Mouse (Mus musculus) hindbrain, postnatal 0 days (tissue): Measurements from ENCODE around the gene Pawr. TPM values are rescaled to one million over a fixed set of nuclear protein-coding genes. Genes with fewer than 3 reads are reported as not detected.

Experiments used
- ATAC-seq: fragments of 200-750 bp; cut with Nextera tagmentation; 2 replicates; pipeline ENCODE4 v1.8.0; 2017; ENCODE audit warnings: mild to moderate bottlenecking, moderate TSS enrichment, moderate library complexity
- DNase-seq: peaks from one replicate; pipeline ENCODE4 v3.0.0-alpha.2; 2015; ENCODE audit warnings: low spot score
- H3K27ac ChIP-seq: fragments of 300-500 bp; sonication (generic); 2 replicates; pipeline ENCODE4 v1.5.1; 2014; ENCODE audit warnings: mild to moderate bottlenecking
- H3K27me3 ChIP-seq: fragments of 300-500 bp; sonication (generic); 2 replicates; pipeline ENCODE4 v1.6.1; 2014; ENCODE audit warnings: low read length, mixed read lengths; ENCODE audit not compliant: insufficient read depth
- H3K36me3 ChIP-seq: fragments of 300-500 bp; sonication (generic); 2 replicates; pipeline ENCODE4 v1.6.1; 2014; ENCODE audit warnings: low read length, mixed read lengths; ENCODE audit not compliant: insufficient read depth
- H3K4me1 ChIP-seq: fragments of 300-500 bp; sonication (generic); 2 replicates; pipeline ENCODE4 v1.6.1; 2014; ENCODE audit warnings: antibody characterized with exemption, low read length, mixed read lengths; ENCODE audit not compliant: insufficient read depth
- H3K4me2 ChIP-seq: fragments of 300-500 bp; sonication (generic); 2 replicates; pipeline ENCODE4 v1.6.1; 2014; ENCODE audit warnings: low read depth, mild to moderate bottlenecking, low read length, moderate library complexity, mixed read lengths
- H3K4me3 ChIP-seq: fragments of 300-500 bp; sonication (generic); 2 replicates; pipeline ENCODE4 v1.5.1; 2014; ENCODE audit warnings: low read length
- H3K9ac ChIP-seq: fragments of 300-500 bp; sonication (generic); replicated peaks from 2 replicates; pipeline ENCODE4 v1.6.1; 2014; ENCODE audit warnings: mild to moderate bottlenecking, low read length, moderate library complexity, mixed read lengths
- H3K9me3 ChIP-seq: fragments of 300-500 bp; sonication (generic); 2 replicates; pipeline ENCODE4 v1.6.1; 2016; ENCODE audit warnings: low read length, mixed read lengths
- CTCF ChIP-seq: IDR thresholded peaks from 2 replicates; pipeline ENCODE4 v1.5.1; 2016; ENCODE audit warnings: antibody characterized with exemption, control low read depth, low read depth
- WGBS: fragments of 180-500 bp; shearing (Covaris S2); extraction: QIAGEN DNeasy Blood & Tissue Kit; methylation state at CpG from one replicate; pipeline ENCODE4 v1.1.7; 2014; 5-methylcytosine and 5-hydroxymethylcytosine counted together
- polyA plus RNA-seq: library from polyadenylated mRNA; unstranded; fragments of >200 nt; fragmentation: Nextera tagmentation; extraction: Ambion mirVana; gene quantifications from 2 replicates; pipeline ENCODE4 v1.2.1, GENCODE M21; 2015
- total RNA-seq: library from RNA; depleted of rRNA; stranded (reverse); fragments of >200 nt; gene quantifications from 2 replicates; pipeline ENCODE4 v1.2.3, GENCODE M21; 2014

The Pawr gene
- total and polyA plus RNA-seq, 2 experiments from 2014 or later, result 3.0 to 4.7 TPM

DNA sequence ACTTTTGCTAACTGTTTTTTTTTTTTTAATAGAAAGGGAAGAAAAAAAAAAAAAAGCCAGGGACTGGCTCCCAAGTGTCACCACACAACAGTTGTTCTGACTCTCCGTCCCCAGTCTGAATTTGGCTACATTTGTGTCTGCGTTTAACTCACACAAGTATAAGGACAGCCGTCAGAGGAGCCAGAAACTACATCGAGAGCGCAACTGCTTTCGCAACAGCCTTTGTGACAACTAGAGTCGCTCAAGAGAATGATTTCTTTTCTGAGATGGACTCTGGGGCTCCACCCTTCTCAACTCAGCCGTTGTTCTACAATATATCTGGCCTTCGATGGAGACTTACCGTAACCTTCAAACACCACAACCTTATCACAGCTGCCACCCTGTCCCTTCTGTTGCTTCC, 115.3 kb downstream of the Pawr start:
- Histone ChIP-seq H3K27me3 (no peaks in the 10 kb centered on the region), H3K4me1 (no peaks in the 10 kb centered on the region; the same call in 1 of the 2 replicates), H3K4me2 (no peak overlapping the region), H3K36me3 (no peaks in the 10 kb centered on the region), H3K27ac (no peak overlapping the region), H3K4me3 (no peak overlapping the region), H3K9ac (no peak overlapping the region), H3K9me3 (no peaks in the 10 kb centered on the region)
- WGBS, result 77% methylated on average over 10 of the region's 10 CpGs
- TF ChIP-seq CTCF, result no peak
- ATAC-seq (no peak), DNase-seq (no peak)

DNA sequence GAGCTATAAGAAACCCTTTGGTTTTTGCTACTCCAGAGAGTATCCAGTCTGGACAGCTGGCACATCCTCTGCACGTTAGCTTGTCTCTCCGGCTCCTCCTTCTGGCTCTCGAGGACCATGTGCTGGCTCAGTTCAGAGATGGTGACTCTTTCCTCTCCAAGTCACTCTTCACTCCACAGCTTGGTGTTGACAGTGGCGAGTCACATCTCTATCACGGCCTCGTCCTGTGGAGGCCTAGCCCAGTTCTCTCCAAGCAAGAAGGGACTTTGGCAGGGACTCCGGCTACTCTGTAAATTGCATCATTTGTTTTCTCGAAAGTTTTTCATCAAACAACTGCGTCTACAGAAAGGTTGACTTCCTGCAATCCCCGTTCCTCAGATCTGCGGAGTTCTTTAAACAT, 116.5 kb downstream of the Pawr start:
- Histone ChIP-seq H3K4me2 (no peak overlapping the region), H3K9me3 (no peaks in the 10 kb centered on the region), H3K4me3 (no peak overlapping the region), H3K36me3 (no peaks in the 10 kb centered on the region), H3K27me3 (no peaks in the 10 kb centered on the region), H3K9ac (no peak overlapping the region), H3K27ac (no peak overlapping the region), H3K4me1 (no peaks in the 10 kb centered on the region; the same call in 1 of the 2 replicates)
- 77% methylated on average over 11 of the region's 11 CpGs for WGBS
- DNase-seq (no peak), ATAC-seq (no peak)
- TF ChIP-seq CTCF, result no peak

DNA sequence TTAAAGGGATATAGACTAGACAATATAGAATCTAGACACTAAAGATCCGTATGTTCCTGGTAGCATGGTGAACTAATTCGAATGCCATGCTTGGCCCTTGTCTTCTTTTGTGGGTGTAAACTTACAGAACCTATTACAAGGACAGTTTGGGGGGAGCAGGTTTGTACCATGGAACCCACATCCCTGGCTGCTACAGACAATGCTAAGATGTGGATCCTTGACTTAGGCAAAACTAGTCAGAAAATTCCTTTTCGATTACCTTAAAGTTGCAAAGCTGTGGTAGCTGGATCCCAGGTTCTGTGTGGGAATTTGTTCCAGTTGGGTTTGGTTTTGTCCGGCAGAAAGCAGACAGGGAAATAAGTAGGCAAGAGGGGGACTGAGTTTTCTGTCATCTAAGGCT, 118.5 kb downstream of the Pawr start:
- Histone ChIP-seq H3K9me3 (no peaks in the 10 kb centered on the region), H3K9ac (no peak overlapping the region), H3K27ac (no peak overlapping the region), H3K27me3 (no peaks in the 10 kb centered on the region), H3K36me3 (no peaks in the 10 kb centered on the region), H3K4me2 (no peak overlapping the region), H3K4me3 (no peak overlapping the region), H3K4me1 (no peaks in the 10 kb centered on the region)
- TF ChIP-seq CTCF, result no peak
- ATAC-seq (no peak), DNase-seq (no peak)
- WGBS, result 91% methylated on average over 4 of the region's 4 CpGs

DNA sequence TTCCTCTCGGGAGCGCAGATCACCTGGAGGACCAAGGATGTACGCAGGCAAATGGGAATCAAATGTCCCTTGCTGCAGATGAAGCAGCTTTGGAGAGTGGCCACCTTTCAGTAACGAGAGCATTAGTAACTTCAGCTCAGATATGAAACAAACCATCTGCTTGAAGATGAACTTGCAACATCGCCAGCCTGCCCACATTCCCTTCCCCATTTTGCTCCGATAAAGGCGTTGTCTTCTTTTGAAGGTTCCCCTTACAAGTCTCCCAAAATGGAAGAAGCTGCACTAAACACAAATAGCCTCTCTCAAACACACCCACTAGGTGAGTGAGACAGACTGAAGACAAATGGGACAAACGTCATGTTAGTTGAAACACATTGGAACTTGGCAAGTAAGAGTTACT, 119.6 kb downstream of the Pawr start:
- no peak for DNase-seq
- H3K36me3 ChIP-seq, result no peaks in the 10 kb centered on the region
- ATAC-seq, result no peak
- no peak overlapping the region for H3K4me2 ChIP-seq
- no peaks in the 10 kb centered on the region for H3K4me1 ChIP-seq
- H3K27me3 ChIP-seq, result no peaks in the 10 kb centered on the region
- no peak for TF ChIP-seq CTCF
- no peak overlapping the region for H3K27ac ChIP-seq
- no peaks in the 10 kb centered on the region for H3K9me3 ChIP-seq
- H3K4me3 ChIP-seq, result no peak overlapping the region
- no peak overlapping the region for H3K9ac ChIP-seq
- WGBS, result 90% methylated on average over 8 of the region's 8 CpGs

DNA sequence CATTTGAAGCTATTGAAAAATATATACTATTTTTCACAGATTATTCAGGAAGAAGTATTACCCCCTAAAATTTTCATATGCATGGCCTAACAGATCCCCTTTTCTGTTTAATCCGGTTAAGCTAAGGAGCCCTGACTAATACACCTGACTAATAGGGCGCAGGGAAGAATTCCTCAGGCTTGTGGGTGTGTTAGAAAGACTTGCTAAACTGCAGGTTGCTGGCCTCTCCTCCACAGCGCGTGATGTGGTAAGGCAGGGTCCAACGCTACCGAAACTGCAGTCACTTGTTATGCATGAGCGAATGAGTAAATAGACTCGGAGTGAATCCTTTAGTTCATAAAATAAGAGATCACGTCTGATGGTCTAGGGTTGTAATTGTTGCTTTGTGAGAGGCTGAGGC, 120.5 kb downstream of the Pawr start:
- Histone ChIP-seq H3K27ac (no peak overlapping the region), H3K9ac (no peak overlapping the region), H3K9me3 (no peaks in the 10 kb centered on the region), H3K4me3 (no peak overlapping the region), H3K4me2 (no peak overlapping the region), H3K36me3 (no peaks in the 10 kb centered on the region), H3K4me1 (no peaks in the 10 kb centered on the region), H3K27me3 (no peaks in the 10 kb centered on the region)
- TF ChIP-seq CTCF, result no peak
- 90% methylated on average over 9 of the region's 9 CpGs for WGBS
- no peak for ATAC-seq
- DNase-seq, result no peak

DNA sequence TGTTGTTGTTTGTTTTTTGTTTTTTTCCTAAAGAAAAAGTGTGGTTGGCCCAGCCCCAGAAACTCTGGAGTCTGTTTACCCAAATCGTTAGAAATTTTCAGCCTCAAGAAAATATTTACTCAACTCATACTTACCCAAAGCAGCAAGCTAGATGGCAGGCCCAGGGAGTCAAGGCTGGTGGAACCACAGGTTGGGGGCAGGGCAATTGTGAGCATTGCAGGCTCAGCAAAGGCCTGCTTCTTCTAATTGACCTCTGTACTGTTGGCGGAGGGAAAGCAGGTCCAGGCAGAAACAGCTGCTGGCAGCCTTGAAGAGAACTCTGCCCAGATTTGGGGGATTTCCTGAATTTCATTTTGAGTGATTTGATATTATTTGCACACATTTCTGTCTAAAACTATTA, 121.6 kb downstream of the Pawr start:
- Histone ChIP-seq H3K9me3 (no peaks in the 10 kb centered on the region), H3K4me3 (no peak overlapping the region), H3K36me3 (no peaks in the 10 kb centered on the region), H3K4me2 (no peak overlapping the region), H3K9ac (no peak overlapping the region), H3K4me1 (no peaks in the 10 kb centered on the region), H3K27me3 (no peaks in the 10 kb centered on the region), H3K27ac (no peak overlapping the region)
- no peak for TF ChIP-seq CTCF
- DNase-seq (no peak), ATAC-seq (no peak)
- WGBS, result 55% methylated on average over 2 of the region's 2 CpGs

DNA sequence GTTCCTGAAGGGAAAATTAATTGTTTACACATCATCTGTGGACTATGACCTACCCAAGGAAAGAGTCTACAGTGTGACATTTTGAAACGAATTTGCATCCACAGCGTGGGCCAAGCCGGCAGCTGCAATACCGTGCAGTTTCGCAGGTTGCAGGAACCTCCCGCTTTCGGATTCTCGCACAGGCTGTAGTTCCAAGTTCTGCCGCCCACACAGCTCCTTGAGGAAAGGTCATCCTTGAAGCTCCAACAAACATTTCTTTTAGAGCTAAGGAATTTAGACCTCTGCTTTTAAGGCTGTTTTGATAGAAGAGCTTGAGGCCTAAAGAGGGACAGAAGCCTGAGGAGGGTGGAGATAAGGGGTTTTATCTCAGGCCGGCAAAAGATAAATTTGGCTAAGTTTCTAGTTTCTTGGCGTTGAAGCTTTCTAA, 122.8 kb downstream of the Pawr start:
- no peak overlapping the region for H3K9ac ChIP-seq
- no peaks in the 10 kb centered on the region for H3K36me3 ChIP-seq
- no peak for TF ChIP-seq CTCF
- no peak overlapping the region for H3K4me3 ChIP-seq
- no peaks in the 10 kb centered on the region for H3K27me3 ChIP-seq
- no peak for ATAC-seq
- no peaks in the 10 kb centered on the region for H3K4me1 ChIP-seq
- DNase-seq, result no peak
- no peaks in the 10 kb centered on the region for H3K9me3 ChIP-seq
- no peak overlapping the region for H3K4me2 ChIP-seq
- no peak overlapping the region for H3K27ac ChIP-seq
- WGBS, result 89% methylated on average over 11 of the region's 11 CpGs
